Mouse (Mus musculus): ENCODE results near the gene Chuk.
"Not testable (repeated sequence)": the region's sequence is repeated elsewhere in the genome, so short reads cannot be mapped to it uniquely, and the experiment has no call there.

Gene Chuk

GRCm38 (mm10) chr19:44106831-44107660, at the start of gene Chuk:
Gene Chuk (minus strand): TSS chr19:44107480.
- peak; percentile 93 to 95 for DNase-seq

DNA sequence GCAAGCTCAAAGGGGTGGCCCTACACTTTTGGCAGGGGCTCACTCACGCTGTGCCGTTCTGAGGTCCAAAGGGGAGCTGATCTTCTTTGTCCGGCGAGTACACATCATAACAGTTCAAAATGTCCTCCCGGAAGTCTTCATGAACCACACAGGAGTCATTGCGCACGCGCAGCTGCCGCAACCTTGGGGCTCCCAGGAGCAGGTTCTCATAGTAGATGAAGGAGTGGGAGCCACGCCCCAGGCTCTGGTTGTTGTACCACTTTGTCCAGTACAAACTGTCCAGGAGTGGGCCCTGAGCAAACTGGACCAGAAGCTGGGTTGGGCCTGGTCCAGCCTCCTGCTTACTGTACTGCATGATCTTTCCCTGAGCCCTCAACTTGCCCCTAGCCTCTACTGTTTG, 49.7 kb upstream of the Chuk start:
- no peak for DNase-seq

DNA sequence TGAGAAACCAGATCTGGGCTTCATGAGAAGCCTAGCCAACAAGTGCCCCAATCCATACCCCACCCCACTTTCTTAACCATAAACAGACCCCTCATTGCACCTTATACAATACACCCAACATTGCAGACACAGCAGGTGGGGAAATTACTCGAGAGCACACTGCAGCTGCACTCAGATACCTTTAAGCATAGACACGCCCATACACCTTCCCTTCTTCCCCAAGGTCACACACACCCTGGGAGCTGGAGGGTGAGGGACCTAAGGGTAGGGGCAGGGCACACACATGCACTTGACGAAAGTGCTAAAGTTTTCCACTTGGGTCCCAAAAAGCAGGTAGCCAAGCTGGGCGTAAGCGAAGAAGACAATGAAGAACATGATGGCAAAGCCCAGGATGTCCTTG, 46.5 kb upstream of the Chuk start:
- DNase-seq, result no peak

DNA sequence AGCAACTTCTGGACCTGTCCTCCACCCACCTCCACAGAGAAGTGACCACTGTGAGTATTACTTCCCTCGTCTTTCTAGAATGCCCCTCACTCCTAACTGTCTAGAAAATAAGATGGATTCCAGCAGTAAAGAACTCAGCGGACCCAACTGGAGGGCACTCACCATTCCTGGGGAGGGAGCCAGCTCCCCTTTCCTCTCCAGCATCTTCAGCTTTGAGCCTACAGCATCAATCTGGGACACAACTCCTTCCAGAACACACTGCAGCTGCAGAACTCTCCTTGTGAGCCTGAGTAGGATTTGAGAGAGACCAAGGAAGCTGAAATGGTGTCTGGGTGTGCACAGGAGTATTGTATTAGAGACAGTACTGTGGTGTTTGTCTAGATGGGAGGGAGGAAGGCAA, 41.7 kb upstream of the Chuk start:
- DNase-seq, result no peak

DNA sequence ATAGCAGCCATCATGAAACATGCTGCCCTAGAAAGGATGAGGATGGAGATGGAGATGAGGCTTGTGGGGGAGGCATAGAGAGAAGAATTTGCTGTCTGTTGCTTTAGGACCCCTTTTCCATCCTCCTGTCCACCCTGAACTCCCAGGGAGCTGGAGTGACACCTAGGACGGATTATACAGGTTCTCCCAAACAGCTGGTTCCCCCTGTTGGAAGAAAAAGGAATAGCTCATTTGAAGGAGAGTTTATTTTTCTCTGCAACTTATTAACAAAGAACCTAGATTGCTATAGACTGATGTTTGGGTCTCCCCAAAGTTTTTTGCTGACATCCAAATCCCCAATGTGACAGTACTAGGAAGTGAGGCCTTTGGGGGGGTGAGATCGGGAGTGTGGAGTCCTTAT, 41.1 kb upstream of the Chuk start:
- no peak for DNase-seq

DNA sequence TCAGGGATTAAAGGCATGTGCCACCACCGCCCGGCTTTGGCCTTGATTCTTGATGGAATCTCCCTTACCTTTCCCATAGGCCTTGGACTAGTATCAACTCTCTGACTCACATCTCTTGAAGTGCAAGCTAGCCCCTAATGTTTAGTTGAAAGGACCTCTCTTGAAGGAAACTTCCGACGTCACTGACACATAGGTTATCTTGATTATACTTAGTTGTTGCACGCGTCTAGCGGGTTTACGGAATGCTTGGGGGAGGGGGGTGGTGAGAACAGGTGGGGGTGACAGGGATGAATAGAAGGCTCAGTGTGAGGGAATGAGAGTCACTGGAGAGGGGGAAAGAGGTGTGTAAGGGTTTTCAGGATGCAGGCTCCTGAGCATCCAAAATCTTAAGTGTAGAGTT, 39.7 kb upstream of the Chuk start:
- no peak for DNase-seq

DNA sequence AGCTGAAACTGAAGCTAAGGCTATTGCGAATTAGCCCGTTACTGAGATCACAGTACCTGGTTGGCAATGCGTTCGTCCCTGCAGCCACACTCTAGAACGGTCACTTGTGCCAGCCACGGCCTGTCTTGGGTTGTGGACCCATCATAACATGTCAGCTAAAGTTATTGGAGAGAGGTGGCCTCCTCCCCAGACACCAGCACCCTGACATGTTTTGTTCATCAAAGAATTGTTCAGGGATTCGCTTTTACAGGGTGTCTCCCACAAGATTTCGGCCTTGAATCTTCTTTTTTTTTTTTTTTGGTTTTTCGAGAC, 39.2 kb upstream of the Chuk start:
- no peak for DNase-seq

DNA sequence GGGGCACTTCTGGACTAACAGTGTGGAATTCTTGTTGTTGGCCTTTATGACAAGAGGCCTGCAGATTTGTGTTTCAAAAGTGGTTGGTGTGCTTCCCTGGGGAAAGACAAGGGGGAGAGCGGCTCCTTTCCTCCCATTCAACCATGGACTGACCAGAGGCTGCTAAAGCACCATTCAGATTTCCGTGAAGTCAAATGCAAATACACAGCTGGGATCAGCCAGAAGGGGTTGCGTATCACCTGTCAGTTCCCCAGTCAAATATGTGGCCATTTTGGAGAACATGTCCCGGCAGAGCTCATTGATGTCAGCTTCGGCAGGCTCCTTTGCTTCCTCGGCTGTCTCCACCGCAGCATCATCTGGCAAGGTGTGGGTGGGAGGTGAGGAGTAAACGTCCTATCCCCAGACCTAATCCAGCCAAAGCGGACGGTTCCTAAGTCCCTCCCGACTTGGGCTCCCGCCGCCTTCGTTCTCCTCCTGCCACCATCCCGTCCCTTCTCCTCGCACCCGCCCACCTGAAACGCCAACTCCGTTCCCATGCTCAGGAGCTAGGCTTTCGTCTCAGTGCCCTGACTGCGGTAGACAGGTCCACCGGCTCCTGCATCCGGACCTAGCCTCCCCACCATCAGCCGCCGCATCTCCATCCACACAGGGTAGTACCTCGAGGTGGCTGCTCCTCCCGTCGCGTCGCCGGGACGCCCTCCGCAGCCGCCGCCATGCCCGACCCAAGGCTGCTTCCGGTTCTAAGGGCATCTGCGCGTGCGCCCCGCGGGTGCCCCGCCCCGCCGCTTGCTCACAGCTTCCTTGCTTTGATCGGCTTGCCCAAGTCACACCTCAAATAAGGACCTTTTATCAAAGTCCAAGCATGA, 38.7 kb upstream of the Chuk start, which contains the start of gene Bloc1s2:
Gene Bloc1s2 (minus strand): TSS at position 745 of the 866 bp plus-strand sequence.
- DNase-seq, result peak; percentile 91 to 93

DNA sequence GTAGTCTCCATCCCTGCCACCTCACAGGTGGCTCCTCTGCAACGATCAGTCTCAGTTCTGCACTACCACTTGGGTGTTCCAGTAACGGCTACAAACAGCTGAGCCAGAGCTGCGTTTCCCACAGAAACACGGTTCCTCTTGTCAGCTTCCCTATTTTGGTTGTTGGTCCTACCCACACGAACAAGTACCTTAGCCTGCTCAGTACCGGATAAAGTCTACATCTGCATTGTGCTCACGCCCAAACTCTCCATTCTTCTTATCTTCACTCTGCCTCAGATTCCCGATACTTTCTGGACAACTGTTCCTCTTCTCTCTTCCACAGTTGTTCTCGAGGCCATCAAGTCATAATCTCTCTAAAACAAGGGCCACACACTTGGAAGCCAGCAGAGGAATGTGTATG, 37.1 kb upstream of the Chuk start:
- no peak for DNase-seq

DNA sequence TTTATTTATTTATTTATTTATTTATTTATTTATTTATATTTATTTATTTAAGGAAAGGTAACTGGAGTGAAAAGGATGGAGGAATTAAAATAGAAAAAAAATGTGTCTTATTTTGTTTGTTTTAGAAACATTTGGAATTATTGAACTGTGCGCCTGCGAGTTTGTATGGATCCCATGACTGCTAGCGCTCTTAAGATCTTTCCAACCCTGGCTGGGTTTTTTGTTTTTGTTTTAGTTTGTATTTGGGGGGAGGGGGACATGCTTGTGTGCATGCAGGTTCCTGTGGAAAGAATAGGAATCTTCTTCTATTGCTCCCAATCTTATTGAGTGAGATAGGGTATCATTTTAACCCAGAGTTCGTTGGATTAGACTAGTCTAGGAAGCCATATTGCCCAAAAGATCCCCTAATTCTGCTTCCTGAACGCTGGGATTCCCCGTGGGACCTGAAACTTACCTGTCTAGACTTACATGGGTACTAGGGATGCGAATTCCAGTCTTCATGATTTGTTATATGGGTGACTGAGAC, 28.7 kb upstream of the Chuk start:
- DNase-seq, result peak; percentile 15 to 19

- peak; percentile 89 to 92 for DNase-seq
Measured at GRCm38 (mm10) chr19:44135072-44135959, 28.0 kb upstream of the Chuk start, which contains the start of gene Cwf19l1. Gene Cwf19l1 (minus strand): TSS chr19:44135876.

DNA sequence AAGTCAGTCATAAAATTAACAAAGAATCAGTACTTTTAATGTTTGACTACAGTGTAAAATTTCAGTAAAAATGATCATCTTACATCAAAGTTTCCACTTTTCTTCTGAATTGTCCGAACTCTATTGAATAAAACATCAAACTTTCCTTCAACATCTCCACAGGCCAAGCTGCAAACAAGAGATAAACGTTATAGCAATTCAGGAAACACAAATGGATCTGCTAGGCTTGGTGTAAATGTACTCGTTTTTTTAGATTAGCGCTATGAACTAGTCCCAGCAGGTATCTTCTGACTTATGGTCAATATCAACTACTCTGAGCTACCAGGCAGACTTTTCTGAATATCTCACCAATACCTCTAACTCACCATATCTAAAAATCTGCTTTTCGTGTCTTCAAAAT, 25.6 kb upstream of the Chuk start:
- no peak for DNase-seq

- no peak for DNase-seq
Measured at GRCm38 (mm10) chr19:44128560-44128959, 21.3 kb upstream of the Chuk start.

DNA sequence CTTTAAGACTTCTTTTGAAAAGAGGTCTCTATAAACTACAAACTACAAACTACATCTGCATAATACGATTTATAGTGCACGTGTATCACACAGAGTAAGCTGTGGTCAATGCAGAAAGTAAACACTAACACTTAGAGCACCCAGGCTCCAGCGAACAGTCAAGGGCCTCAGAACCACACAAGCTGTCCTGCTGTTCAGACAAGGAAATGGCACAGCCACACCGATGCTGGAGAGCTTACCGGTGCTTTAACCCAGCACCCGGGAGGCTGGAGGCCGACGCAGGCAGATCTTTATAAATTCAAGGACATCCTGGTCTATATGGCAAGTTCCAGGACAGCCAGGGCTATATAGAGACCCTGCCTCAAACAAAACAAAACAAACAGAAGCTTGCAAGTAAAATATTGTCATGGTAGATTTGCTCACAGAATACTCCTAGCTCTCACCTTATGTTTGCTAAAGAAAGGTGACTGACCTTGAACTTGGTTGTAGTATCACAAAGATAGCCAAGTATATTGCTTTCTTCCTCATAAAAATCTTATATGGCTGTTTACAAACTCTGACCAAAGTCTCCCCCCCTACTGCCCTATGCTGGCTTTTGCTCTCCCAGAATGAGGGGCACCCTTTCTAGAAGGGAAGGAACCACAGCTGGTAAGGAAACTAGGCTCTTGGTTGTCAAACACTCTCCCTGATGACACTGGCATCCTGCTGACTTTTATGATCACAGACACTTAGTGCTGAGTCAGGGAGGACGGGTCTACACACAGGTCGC, 20.6 kb upstream of the Chuk start:
- DNase-seq, result no peak

DNA sequence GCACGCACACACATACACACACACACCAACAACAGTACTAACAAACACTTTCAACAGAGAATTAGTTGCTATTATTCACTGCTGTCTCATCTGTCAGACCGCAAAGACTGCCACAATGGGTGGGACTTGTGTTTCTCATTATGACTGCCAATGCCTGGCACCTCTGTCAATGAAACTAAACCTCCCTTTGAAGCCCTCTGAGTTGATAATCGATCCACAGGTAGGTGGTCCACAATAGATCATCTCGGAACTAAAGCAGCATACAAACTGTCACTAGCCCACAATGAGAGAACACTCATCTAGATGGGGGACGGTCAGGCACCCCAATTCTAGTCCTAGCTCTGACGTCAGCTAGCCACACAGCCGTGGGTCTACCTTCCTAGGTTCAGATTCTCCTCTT, 13.9 kb upstream of the Chuk start:
- DNase-seq, result no peak

DNA sequence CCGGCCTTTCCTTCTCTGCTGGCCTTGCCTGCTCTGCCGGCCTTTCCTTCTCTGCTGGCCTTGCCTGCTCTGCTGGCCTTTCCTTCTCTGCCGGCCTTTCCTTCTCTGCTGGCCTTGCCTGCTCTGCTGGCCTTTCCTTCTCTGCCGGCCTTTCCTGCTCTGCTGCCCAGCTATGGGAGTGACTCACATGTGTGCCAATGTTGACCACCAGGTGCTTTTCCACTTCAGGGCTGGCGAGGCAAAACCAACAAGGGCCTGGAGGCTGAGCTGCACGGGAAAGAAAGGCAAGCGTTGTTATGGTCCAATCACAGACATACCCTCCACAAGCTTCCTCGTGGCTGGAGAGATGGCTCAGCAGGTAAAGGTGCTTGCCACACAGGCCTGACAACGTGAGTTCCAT, 13.4 kb upstream of the Chuk start:
- DNase-seq, result not testable (repeated sequence)

DNA sequence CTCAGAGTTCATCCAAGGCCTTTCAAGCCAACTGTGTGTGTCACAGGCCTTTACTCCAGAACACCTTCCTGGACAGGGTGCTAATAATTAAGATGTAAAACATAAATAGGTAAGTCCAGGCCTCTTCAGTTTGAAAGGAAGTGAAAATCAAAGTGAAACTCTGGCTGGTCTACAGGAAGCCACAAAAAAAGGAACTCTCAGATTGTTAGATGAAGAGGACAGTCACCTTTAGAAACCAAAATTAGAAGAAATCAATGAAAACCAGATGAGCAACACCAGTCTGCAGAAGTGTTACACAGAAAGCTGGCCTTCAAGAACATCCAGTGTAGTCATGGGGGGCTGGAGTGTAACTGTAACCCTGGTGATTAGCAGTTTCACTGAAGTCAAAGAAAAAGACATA, 10.5 kb upstream of the Chuk start:
- no peak for DNase-seq

DNA sequence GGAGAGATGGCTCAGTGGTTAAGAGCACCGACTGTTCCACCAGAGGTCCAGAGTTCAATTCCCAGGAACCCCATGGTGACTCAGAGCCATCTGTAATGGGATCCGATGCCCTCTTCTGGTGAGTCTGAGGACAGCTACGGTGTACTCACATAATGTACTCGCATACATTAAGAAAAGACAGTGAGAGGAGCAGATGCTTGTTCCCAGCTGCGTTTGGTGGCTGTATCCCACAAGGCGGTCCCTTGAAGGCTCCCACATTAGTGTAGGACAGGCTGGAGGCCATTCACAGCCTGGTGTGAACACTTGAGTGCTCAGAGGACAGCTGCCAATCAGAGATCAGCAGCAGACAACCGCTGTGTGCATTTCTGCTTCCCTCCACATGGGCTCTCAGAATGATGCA, 4.4 kb upstream of the Chuk start:
- no peak for DNase-seq

GRCm38 (mm10) chr19:44110356-44110755, 3.1 kb upstream of the Chuk start:
- DNase-seq, result no peak

- no peak for DNase-seq
Measured at GRCm38 (mm10) chr19:44108996-44109395, 1.7 kb upstream of the Chuk start.

- DNase-seq, result no peak
Measured at GRCm38 (mm10) chr19:44107661-44108521, 611 bp upstream of the Chuk start.
